Mouse (Mus musculus) neural tube, embryonic 13.5 days (tissue): ENCODE data around the gene Lamtor2. TPM values are rescaled to one million over a fixed set of nuclear protein-coding genes. Genes with fewer than 3 reads are reported as not detected.

Experiments used
- ATAC-seq: fragments of 200-750 bp; cut with Nextera tagmentation; 2 replicates; pipeline ENCODE4 v1.8.0; 2017; ENCODE audit warnings: low read depth, mild to moderate bottlenecking, moderate TSS enrichment, moderate library complexity
- H3K27ac ChIP-seq: fragments of 300-500 bp; sonication (generic); replicated peaks from 2 replicates; pipeline ENCODE4 v1.5.1; 2015; ENCODE audit warnings: moderate library complexity, mild to moderate bottlenecking, inconsistent platforms
- H3K27me3 ChIP-seq: fragments of 300-500 bp; sonication (generic); 2 replicates; pipeline ENCODE4 v1.6.1; 2015; ENCODE audit warnings: mild to moderate bottlenecking, inconsistent platforms
- H3K36me3 ChIP-seq: fragments of 300-500 bp; sonication (generic); 2 replicates; pipeline ENCODE4 v1.6.1; 2015; ENCODE audit warnings: mild to moderate bottlenecking, inconsistent platforms
- H3K4me1 ChIP-seq: fragments of 300-500 bp; sonication (generic); replicated peaks from 2 replicates; pipeline ENCODE4 v1.6.1; 2015; ENCODE audit warnings: inconsistent platforms
- H3K4me2 ChIP-seq: fragments of 300-500 bp; sonication (generic); 2 replicates; pipeline ENCODE4 v1.6.1; 2015; ENCODE audit warnings: inconsistent platforms, mild to moderate bottlenecking, moderate library complexity
- H3K4me3 ChIP-seq: fragments of 300-500 bp; sonication (generic); 2 replicates; pipeline ENCODE4 v1.5.1; 2015; ENCODE audit warnings: mild to moderate bottlenecking, inconsistent platforms
- H3K9ac ChIP-seq: fragments of 300-500 bp; sonication (generic); 2 replicates; pipeline ENCODE4 v1.6.1; 2015; ENCODE audit warnings: moderate library complexity, mild to moderate bottlenecking, inconsistent platforms
- H3K9me3 ChIP-seq: fragments of 300-500 bp; sonication (generic); 2 replicates; pipeline ENCODE4 v1.6.1; 2016; ENCODE audit warnings: inconsistent platforms
- WGBS: fragments of 180-500 bp; shearing (Covaris S2); methylation state at CpG from one replicate; pipeline ENCODE4 v1.1.7; 2015; 5-methylcytosine and 5-hydroxymethylcytosine counted together
- polyA plus RNA-seq: library from polyadenylated mRNA; unstranded; fragments of >200 nt; fragmentation: Nextera tagmentation; extraction: Ambion mirVana; gene quantifications from 2 replicates; pipeline ENCODE4 v1.2.1, GENCODE M21; 2015

Gene Lamtor2
- polyA plus RNA-seq, 1 experiment from 2014 or later: 170 TPM

- Histone ChIP-seq H3K9me3 (no peaks in the 10 kb centered on the region), H3K4me1 (peaks cover 8% of the 10 kb centered on the region; the same call in 1 of the 2 replicates), H3K9ac (no peak overlapping the region), H3K4me2 (no peak overlapping the region), H3K27ac (no peak overlapping the region), H3K4me3 (no peak overlapping the region), H3K27me3 (no peaks in the 10 kb centered on the region), H3K36me3 (peaks cover 95% of the 10 kb centered on the region)
- no peak for ATAC-seq
- WGBS: 93% methylated on average over 3 of the region's 3 CpGs
Measured at GRCm38 (mm10) chr3:88566116-88566515, 13.2 kb upstream of the Lamtor2 start.

- H3K9ac ChIP-seq: no peak overlapping the region
- H3K36me3 ChIP-seq: peaks cover 100% of the 10 kb centered on the region
- no peaks in the 10 kb centered on the region for H3K9me3 ChIP-seq
- peaks cover 8% of the 10 kb centered on the region; the same call in 1 of the 2 replicates for H3K4me1 ChIP-seq
- WGBS: 84% methylated on average over 7 of the region's 7 CpGs
- no peak for ATAC-seq
- no peak overlapping the region for H3K4me2 ChIP-seq
- H3K27me3 ChIP-seq: no peaks in the 10 kb centered on the region
- no peak overlapping the region for H3K27ac ChIP-seq
- H3K4me3 ChIP-seq: no peak overlapping the region
Measured at GRCm38 (mm10) chr3:88563966-88564365, 11.1 kb upstream of the Lamtor2 start.

- Histone ChIP-seq H3K9me3 (no peaks in the 10 kb centered on the region), H3K27ac (no peak overlapping the region; the same call in 1 of the 2 replicates), H3K9ac (no peak overlapping the region), H3K36me3 (peaks cover 100% of the 10 kb centered on the region), H3K4me1 (peaks cover 8% of the 10 kb centered on the region; the same call in 1 of the 2 replicates), H3K4me3 (no peak overlapping the region), H3K27me3 (no peaks in the 10 kb centered on the region), H3K4me2 (no peak overlapping the region)
- WGBS: 57% methylated on average over 4 of the region's 4 CpGs
- 0 out of 2 replicates have a peak, but pooled peaks have one; percentile 20 for ATAC-seq
Measured at GRCm38 (mm10) chr3:88563442-88563841, 10.6 kb upstream of the Lamtor2 start.

GRCm38 (mm10) chr3:88561989-88562388, 9.1 kb upstream of the Lamtor2 start:
- no peak overlapping the region for H3K4me3 ChIP-seq
- no peak overlapping the region for H3K4me2 ChIP-seq
- H3K9me3 ChIP-seq: no peaks in the 10 kb centered on the region
- H3K9ac ChIP-seq: no peak overlapping the region
- no peak overlapping the region for H3K27ac ChIP-seq
- ATAC-seq: no peak
- peaks cover 97% of the 10 kb centered on the region for H3K36me3 ChIP-seq
- no peaks in the 10 kb centered on the region for H3K27me3 ChIP-seq
- H3K4me1 ChIP-seq: peaks cover 8% of the 10 kb centered on the region; the same call in 1 of the 2 replicates
- 58% methylated on average over 4 of the region's 4 CpGs for WGBS

- Histone ChIP-seq H3K36me3 (peaks cover 89% of the 10 kb centered on the region), H3K4me1 (peaks cover 20% of the 10 kb centered on the region), H3K4me3 (no peak overlapping the region), H3K27ac (no peak overlapping the region), H3K27me3 (no peaks in the 10 kb centered on the region), H3K9me3 (no peaks in the 10 kb centered on the region), H3K4me2 (no peak overlapping the region), H3K9ac (no peak overlapping the region)
- 96% methylated on average over 9 of the region's 9 CpGs for WGBS
- no peak for ATAC-seq
Measured at GRCm38 (mm10) chr3:88559596-88559995, 6.7 kb upstream of the Lamtor2 start.

GRCm38 (mm10) chr3:88556616-88557015, 3.7 kb upstream of the Lamtor2 start:
- H3K36me3 ChIP-seq: peaks cover 59% of the 10 kb centered on the region

GRCm38 (mm10) chr3:88555731-88556130, 2.9 kb upstream of the Lamtor2 start:
- Histone ChIP-seq H3K9ac (no peak overlapping the region), H3K9me3 (no peaks in the 10 kb centered on the region), H3K36me3 (peaks cover 51% of the 10 kb centered on the region), H3K27ac (no peak overlapping the region), H3K4me1 (peaks cover 32% of the 10 kb centered on the region), H3K27me3 (no peaks in the 10 kb centered on the region), H3K4me3 (no peak overlapping the region), H3K4me2 (0 out of 2 replicates have a peak overlapping the region, but pooled peaks have one; percentile 72)
- WGBS: 98% methylated on average over 6 of the region's 6 CpGs
- no peak for ATAC-seq

More at GRCm38 (mm10) chr3:88556616-88557015, 3.7 kb upstream of the Lamtor2 start:
- Histone ChIP-seq H3K4me3 (no peak overlapping the region), H3K4me2 (no peak overlapping the region), H3K9me3 (no peaks in the 10 kb centered on the region), H3K9ac (no peak overlapping the region), H3K27ac (no peak overlapping the region), H3K4me1 (peaks cover 25% of the 10 kb centered on the region), H3K27me3 (no peaks in the 10 kb centered on the region)
- ATAC-seq: no peak
- WGBS: 96% methylated on average over 8 of the region's 8 CpGs

- peak overlapping the region; percentile 72 for H3K4me2 ChIP-seq
- H3K27me3 ChIP-seq: no peaks in the 10 kb centered on the region
- 89% methylated on average over 5 of the region's 5 CpGs for WGBS
- peak overlapping the region; percentile 91; the same call in 1 of the 2 replicates for H3K4me3 ChIP-seq
- no peaks in the 10 kb centered on the region for H3K9me3 ChIP-seq
- peaks cover 38% of the 10 kb centered on the region for H3K4me1 ChIP-seq
- no peak for ATAC-seq
- peak overlapping the region; percentile 95 for H3K9ac ChIP-seq
- peaks cover 45% of the 10 kb centered on the region for H3K36me3 ChIP-seq
- no peak overlapping the region for H3K27ac ChIP-seq
Measured at GRCm38 (mm10) chr3:88555069-88555605, 2.3 kb upstream of the Lamtor2 start.

- Histone ChIP-seq H3K4me2 (peak overlapping the region; percentile 72), H3K9ac (peak overlapping the region; percentile 95), H3K4me1 (peaks cover 38% of the 10 kb centered on the region), H3K36me3 (peaks cover 34% of the 10 kb centered on the region), H3K27ac (peak overlapping the region; percentile 95), H3K27me3 (no peaks in the 10 kb centered on the region), H3K4me3 (peak overlapping the region; percentile 91), H3K9me3 (no peaks in the 10 kb centered on the region)
- whole genome bisulfite sequencing: under 1% methylated on average over 41 of the region's 41 CpGs
- peak; percentile 37 for ATAC-seq
Measured at GRCm38 (mm10) chr3:88553880-88554586, 1.2 kb upstream of the Lamtor2 start.

GRCm38 (mm10) chr3:88553525-88553879, 628 bp upstream of the Lamtor2 start, which contains the start of gene Ubqln4:
TSS of gene Ubqln4 (plus strand) at chr3:88553758.
- peak; percentile 91 for ATAC-seq
- Histone ChIP-seq H3K27ac (peak within 1 kb of the TSS; percentile 95), H3K4me1 (peaks cover 38% of the 10 kb centered on the region), H3K9me3 (no peaks in the 10 kb centered on the region), H3K36me3 (peaks cover 28% of the 10 kb centered on the region), H3K4me3 (peak within 1 kb of the TSS; percentile 91), H3K4me2 (peak within 1 kb of the TSS; percentile 72), H3K27me3 (no peaks in the 10 kb centered on the region), H3K9ac (peak within 1 kb of the TSS; percentile 95)
- WGBS: under 1% methylated on average over 27 of the region's 37 CpGs

GRCm38 (mm10) chr3:88552082-88552645, 710 bp downstream of the Lamtor2 start:
- H3K36me3 ChIP-seq: peaks cover 18% of the 10 kb centered on the region

GRCm38 (mm10) chr3:88551586-88551985, 1.3 kb downstream of the Lamtor2 start:
- peak overlapping the region; percentile 77; the same call in 1 of the 2 replicates for H3K9ac ChIP-seq
- H3K36me3 ChIP-seq: peaks cover 12% of the 10 kb centered on the region
- no peak overlapping the region for H3K27ac ChIP-seq
- WGBS: 87% methylated on average over 4 of the region's 4 CpGs
- no peaks in the 10 kb centered on the region for H3K27me3 ChIP-seq
- H3K4me2 ChIP-seq: peak overlapping the region; percentile 72
- peaks cover 38% of the 10 kb centered on the region for H3K4me1 ChIP-seq
- ATAC-seq: no peak
- no peaks in the 10 kb centered on the region for H3K9me3 ChIP-seq
- H3K4me3 ChIP-seq: peak overlapping the region; percentile 91

More at GRCm38 (mm10) chr3:88552082-88552645, 710 bp downstream of the Lamtor2 start:
- H3K27me3 ChIP-seq: no peaks in the 10 kb centered on the region
- no peaks in the 10 kb centered on the region for H3K9me3 ChIP-seq
- ATAC-seq: no peak
- peak overlapping the region; percentile 95 for H3K27ac ChIP-seq
- H3K9ac ChIP-seq: peak overlapping the region; percentile 77
- peak overlapping the region; percentile 72 for H3K4me2 ChIP-seq
- H3K4me1 ChIP-seq: peaks cover 38% of the 10 kb centered on the region
- H3K4me3 ChIP-seq: peak overlapping the region; percentile 91
- 25% methylated on average over 16 of the region's 16 CpGs for WGBS
